Mouse (Mus musculus) liver, adult (tissue): ENCODE measurements around the gene Rs1.

Experiments
- GATA4 ChIP-seq: IDR thresholded peaks from 2 replicates; pipeline ENCODE4 v1.6.1; 2014; ENCODE audit warnings: mild to moderate bottlenecking, low read length; ENCODE audit not compliant: insufficient replicate concordance

The Rs1 gene

GRCm38 (mm10) chrX:160767713-160768112, at the start of gene Rs1:
Gene Rs1 (plus strand): TSS chrX:160768013.
- no peak for TF ChIP-seq GATA4

DNA sequence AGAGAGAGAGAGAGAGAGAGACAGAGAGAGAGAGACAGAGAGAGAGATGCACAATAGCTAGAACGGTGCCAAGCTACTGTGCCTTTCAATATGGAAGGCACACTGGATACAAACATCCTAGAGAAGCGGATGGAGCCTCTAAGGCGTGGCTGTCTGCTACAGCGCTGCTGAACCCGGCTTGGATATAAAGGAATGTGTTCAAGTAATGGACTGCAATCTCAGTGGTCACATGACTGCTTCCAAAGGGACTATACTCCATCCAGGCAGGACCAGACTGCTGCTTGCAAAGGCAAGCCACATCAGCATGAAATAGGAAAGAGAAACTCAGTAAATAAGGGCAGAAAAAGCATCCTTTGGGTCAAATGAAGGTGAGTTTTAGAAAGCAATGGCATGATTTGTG, 32.2 kb upstream of the Rs1 start, which contains the start of gene Ppef1:
TSS of gene Ppef1 (minus strand) at position 116 of the 400 bp plus-strand sequence.
- no peak for TF ChIP-seq GATA4

DNA sequence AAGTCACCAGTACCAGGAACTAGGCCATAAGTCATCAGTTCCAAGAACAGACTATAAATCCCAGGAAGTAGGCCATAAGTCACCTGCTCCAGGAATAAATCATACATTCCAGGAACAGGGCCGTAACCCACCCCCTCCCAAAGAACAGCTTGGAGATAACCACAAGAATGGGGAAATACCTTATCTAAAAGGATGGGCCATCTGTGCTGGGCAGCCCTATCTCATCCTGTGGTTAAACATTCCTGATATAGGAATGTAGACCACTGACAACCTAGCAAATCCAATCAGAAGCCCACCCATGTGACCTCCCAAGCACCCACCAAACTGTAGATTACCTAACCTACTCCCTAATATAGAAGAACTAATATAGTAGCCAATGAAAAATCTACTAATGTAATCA, 22.4 kb upstream of the Rs1 start:
- no peak for TF ChIP-seq GATA4

GRCm38 (mm10) chrX:160748653-160749052, 19.2 kb upstream of the Rs1 start:
- no peak for TF ChIP-seq GATA4

GRCm38 (mm10) chrX:160750808-160751207, 17.0 kb upstream of the Rs1 start:
- TF ChIP-seq GATA4: no peak

GRCm38 (mm10) chrX:160765389-160766232, 2.2 kb upstream of the Rs1 start:
- no peak; the same call in 1 of the 2 replicates for TF ChIP-seq GATA4

- no peak for TF ChIP-seq GATA4
Measured at GRCm38 (mm10) chrX:160766233-160766616, 1.6 kb upstream of the Rs1 start.

DNA sequence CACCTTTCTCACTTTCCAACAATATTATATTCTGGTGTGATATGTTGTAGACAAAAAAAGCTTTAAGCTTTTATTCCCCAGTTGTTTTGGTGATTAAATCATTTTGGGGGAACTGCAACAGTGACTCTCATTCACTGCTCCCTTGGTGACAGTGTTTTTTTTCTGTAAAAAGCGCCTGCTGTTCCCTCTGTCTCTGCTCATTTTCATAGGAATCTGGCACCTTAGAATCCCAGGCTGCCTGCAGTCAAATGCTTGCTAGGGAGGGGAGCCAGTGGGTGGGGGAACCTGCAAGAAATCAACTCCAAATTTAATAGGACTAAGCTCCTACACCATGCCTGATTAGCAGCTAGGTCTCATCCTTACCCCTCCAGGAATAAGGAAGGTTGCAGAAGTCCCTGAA, 5.2 kb downstream of the Rs1 start:
- no peak for TF ChIP-seq GATA4

DNA sequence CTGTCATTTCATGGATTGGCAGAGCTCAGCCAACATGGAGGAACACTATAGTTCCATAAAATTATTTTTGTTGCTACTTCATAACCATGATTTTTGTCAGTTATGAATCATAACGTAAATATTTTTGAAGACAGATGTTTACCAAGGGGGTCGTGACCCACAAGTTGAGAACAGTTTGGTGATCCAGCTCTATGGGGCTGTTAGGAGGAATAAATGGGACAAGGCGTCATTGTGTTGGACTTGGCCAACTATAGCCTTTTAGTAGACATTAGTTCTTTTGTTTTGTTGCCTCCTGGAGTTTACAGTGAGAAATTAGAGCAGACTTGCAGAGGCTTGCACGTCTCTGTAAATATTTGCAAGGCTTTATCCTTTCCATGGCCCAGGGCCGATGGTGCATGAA, 14.5 kb downstream of the Rs1 start:
- TF ChIP-seq GATA4: no peak

DNA sequence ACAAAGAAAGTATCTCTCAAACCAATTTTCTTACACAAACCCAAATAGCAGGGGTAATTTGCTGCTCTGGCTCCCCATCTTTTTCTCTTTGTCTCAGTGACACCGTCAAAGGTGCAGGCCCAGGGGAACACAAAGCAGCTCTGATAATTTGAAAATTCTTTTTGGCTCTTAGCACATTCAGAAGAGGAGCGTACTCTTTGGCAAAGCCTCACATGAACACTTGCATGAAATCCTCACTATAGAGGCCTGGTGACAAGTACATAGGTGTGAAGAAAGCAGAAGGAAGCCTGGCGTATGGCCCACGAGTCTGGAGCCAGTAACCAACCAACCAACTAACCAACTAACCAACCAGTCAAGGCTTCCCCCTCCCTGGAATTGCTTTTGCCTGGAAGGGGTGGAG, 27.1 kb downstream of the Rs1 start:
- TF ChIP-seq GATA4: no peak

DNA sequence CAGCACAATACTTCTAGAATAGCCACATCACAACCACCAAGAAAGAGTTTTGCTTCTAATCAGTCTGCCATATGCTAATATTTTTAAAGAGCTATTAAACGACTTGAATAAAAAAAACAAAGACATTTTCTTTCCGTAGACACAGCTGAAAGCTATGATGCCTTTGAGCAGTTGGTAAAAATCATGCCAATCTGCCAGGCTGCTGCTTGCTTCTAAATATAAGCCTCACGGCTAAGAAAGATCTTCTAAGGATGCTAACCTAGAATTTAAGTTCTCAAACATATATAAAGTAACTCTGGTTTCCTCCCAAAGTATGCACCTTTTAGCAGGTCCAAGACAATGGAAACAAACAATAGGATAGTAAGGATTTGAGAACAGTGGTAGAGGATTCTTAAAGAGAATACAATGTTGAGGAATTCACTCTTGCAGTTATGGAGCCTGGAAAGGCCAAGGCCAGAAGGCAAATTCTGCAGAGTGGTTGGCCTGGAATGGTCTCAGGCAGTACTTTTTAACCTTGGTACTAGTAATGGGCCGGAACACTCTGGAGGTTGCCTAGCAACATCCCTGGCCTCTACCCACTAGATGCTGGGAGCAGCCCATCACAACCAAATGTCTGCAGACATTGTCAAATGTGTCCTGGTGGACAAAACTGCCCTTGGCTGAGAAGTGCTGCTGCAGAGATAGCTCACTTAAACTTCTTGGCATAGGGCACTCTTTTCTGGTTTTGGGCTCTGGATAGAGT, 36.8 kb downstream of the Rs1 start:
- no peak for TF ChIP-seq GATA4

GRCm38 (mm10) chrX:160808226-160808625, 40.4 kb downstream of the Rs1 start:
- no peak for TF ChIP-seq GATA4
